Mouse (Mus musculus) CH12.LX (cell line): ENCODE results near the gene Sparcl1.

ENCODE experiments used
- CHD1 ChIP-seq: IDR thresholded peaks from 2 replicates; pipeline ENCODE4 v1.6.1; 2012; ENCODE audit warnings: low read depth, low read length, improper control_type of control experiment, inconsistent platforms
- CTCF ChIP-seq, 2 experiments: IDR thresholded peaks in 1 of 2; conservative IDR thresholded peaks in 1 of 2; 2 replicates each; pipeline ENCODE4 v1.5.1; 2011 to 2012; ENCODE audit warnings: low read depth in 2 of 2, low read length in 2 of 2, improper control_type of control experiment in 1 of 2, inconsistent platforms in 1 of 2, mild to moderate bottlenecking in 1 of 2, moderate library complexity in 1 of 2
- E2F4 ChIP-seq: IDR thresholded peaks from 2 replicates; pipeline ENCODE4 v1.6.1; 2011; ENCODE audit warnings: low read depth, low read length, improper control_type of control experiment; ENCODE audit not compliant: insufficient replicate concordance
- EP300 ChIP-seq: IDR thresholded peaks from 2 replicates; pipeline ENCODE4 v1.6.1; 2011; ENCODE audit warnings: low read length, improper control_type of control experiment
- MAX ChIP-seq: IDR thresholded peaks from 2 replicates; pipeline ENCODE4 v1.6.1; 2011; ENCODE audit warnings: low read length, improper control_type of control experiment
- MAZ ChIP-seq: IDR thresholded peaks from 2 replicates; pipeline ENCODE4 v1.6.1; 2012; ENCODE audit warnings: low read depth, mild to moderate bottlenecking, inconsistent platforms, low read length, improper control_type of control experiment, moderate library complexity
- POLR2A ChIP-seq: IDR thresholded peaks from 2 replicates; pipeline ENCODE4 v1.6.1; 2011; ENCODE audit warnings: low read depth, mild to moderate bottlenecking, improper control_type of control experiment, low read length
- SIN3A ChIP-seq: IDR thresholded peaks from 2 replicates; pipeline ENCODE4 v1.6.1; 2012; ENCODE audit warnings: low read length, improper control_type of control experiment, inconsistent platforms
- SMC3 ChIP-seq: IDR thresholded peaks from 2 replicates; pipeline ENCODE4 v1.6.1; 2011; ENCODE audit warnings: low read depth, low read length, improper control_type of control experiment
- TCF12 ChIP-seq: IDR thresholded peaks from 2 replicates; pipeline ENCODE4 v1.6.1; 2014; ENCODE audit warnings: low read depth, mild to moderate bottlenecking, inconsistent platforms, low read length, improper control_type of control experiment
- ZNF384 ChIP-seq: IDR thresholded peaks from 2 replicates; pipeline ENCODE4 v1.6.1; 2012; ENCODE audit warnings: low read depth, low read length, improper control_type of control experiment, inconsistent platforms

- no peak for TF ChIP-seq SMC3
- no peak for TF ChIP-seq MAX
- no peak for TF ChIP-seq CTCF (conservative IDR thresholded peaks at IDR 0.05 in 1 of 2, IDR thresholded peaks at IDR 0.05 in 1 of 2; ENCODE audit: low read depth in 2 of 2, low read length in 2 of 2)
- TF ChIP-seq EP300 = no peak
- TF ChIP-seq POLR2A = no peak
- TF ChIP-seq E2F4 = no peak
- no peak for TF ChIP-seq CHD1
- TF ChIP-seq SIN3A = no peak
- no peak for TF ChIP-seq TCF12
- TF ChIP-seq MAZ = no peak
- TF ChIP-seq ZNF384 = no peak
These were observed 1.0 kb downstream of the Sparcl1 start for GRCm38 (mm10) chr5:104112511-104112910.
